In genomic region chr11:23065167-23065668, GRCm38 (mm10) we compare ENCODE assay signal across 1 mouse cellular context.
TF ChIP-seq lines count a peak whose summit lies in the region.

No protein-coding gene starts in this region.

TF ChIP-seq in MEL, 35 proteins besides CTCF, POLR2A, EP300 and RAD21 (continued from another document):
- TF ChIP-seq HCFC1 (IDR thresholded peaks at IDR 0.05; ENCODE audit: low read depth, low read length): no peak
- no peak for TF ChIP-seq NELFE (IDR thresholded peaks at IDR 0.05; ENCODE audit: low read depth, low read length)
- peak; percentile 74 for TF ChIP-seq MYC (IDR thresholded peaks at IDR 0.05; ENCODE audit: low read depth, low read length)
- TF ChIP-seq KAT2A (conservative IDR thresholded peaks at IDR 0.05; ENCODE audit: low read depth, low read length): no peak
- TF ChIP-seq ELF1 (IDR thresholded peaks at IDR 0.05; ENCODE audit: low read depth, low read length): no peak
- no peak for TF ChIP-seq RCOR1 (IDR thresholded peaks at IDR 0.05; ENCODE audit: low read depth, low read length)
- no peak for TF ChIP-seq MEF2A (IDR thresholded peaks at IDR 0.05; ENCODE audit: extremely low read depth, insufficient replicate concordance, low read depth, low read length, poor library complexity, severe bottlenecking)
- no peak for TF ChIP-seq CHD1 (IDR thresholded peaks at IDR 0.05; ENCODE audit: low read depth, low read length)
- TF ChIP-seq BHLHE40 (IDR thresholded peaks at IDR 0.05; ENCODE audit: borderline replicate concordance, low read depth, low read length): no peak
- no peak for TF ChIP-seq MAFK (IDR thresholded peaks at IDR 0.05; ENCODE audit: borderline replicate concordance, low read depth, low read length)
- no peak for TF ChIP-seq E2F4 (IDR thresholded peaks at IDR 0.05; ENCODE audit: borderline replicate concordance, low read depth, low read length)
- no peak for TF ChIP-seq NRF1 (IDR thresholded peaks at IDR 0.05; ENCODE audit: insufficient read depth, low read depth, low read length, poor library complexity, severe bottlenecking)
- TF ChIP-seq POLR2AphosphoS2 (IDR thresholded peaks at IDR 0.05; ENCODE audit: low read length): no peak
- TF ChIP-seq MYB (IDR thresholded peaks at IDR 0.05; ENCODE audit: low read depth, low read length): no peak
- no peak; the same call in 1 of the 2 replicates for TF ChIP-seq MAZ (IDR thresholded peaks at IDR 0.05; ENCODE audit: low read depth, low read length)
- TF ChIP-seq TBP (IDR thresholded peaks at IDR 0.05; ENCODE audit: low read depth, low read length): no peak
- no peak for TF ChIP-seq USF1 (IDR thresholded peaks at IDR 0.05; ENCODE audit: low read depth, low read length)
- no peak for TF ChIP-seq USF2 (IDR thresholded peaks at IDR 0.05; ENCODE audit: borderline replicate concordance in 1 of 2, insufficient read depth in 1 of 2, low read depth in 1 of 2, low read length in 2 of 2)
- no peak for TF ChIP-seq CHD2 (IDR thresholded peaks at IDR 0.05; ENCODE audit: low read length)
- TF ChIP-seq GATA1 (IDR thresholded peaks at IDR 0.05; ENCODE audit: low read depth, low read length): peak; percentile 85
- TF ChIP-seq MAX (IDR thresholded peaks at IDR 0.05; ENCODE audit: low read length): peak; percentile 72; the same call in 1 of the 2 replicates
- TF ChIP-seq POLR2AphosphoS5 (IDR thresholded peaks at IDR 0.05; ENCODE audit: borderline replicate concordance, low read depth, low read length): no peak
TF ChIP-seq in MEL: peak in this region for 8.
